Mouse (Mus musculus) olfactory bulb, adult 2 months (tissue): ENCODE data around the gene Dera. TPM values are rescaled to one million over a fixed set of nuclear protein-coding genes. Genes with fewer than 3 reads are reported as not detected.

Experiments
- H3K27ac ChIP-seq: fragments of 200-500 bp; 2 replicates; pipeline ENCODE4 v1.5.1; 2012; ENCODE audit warnings: low read depth, low read length; ENCODE audit not compliant: insufficient read depth
- H3K4me1 ChIP-seq: fragments of 200-500 bp; 2 replicates; pipeline ENCODE4 v1.6.1; 2012; ENCODE audit warnings: low read length; ENCODE audit not compliant: control insufficient read depth, insufficient read depth
- H3K4me3 ChIP-seq: fragments of 200-500 bp; 2 replicates; pipeline ENCODE4 v1.5.1; 2012; ENCODE audit warnings: mild to moderate bottlenecking, low read depth, low read length, moderate library complexity; ENCODE audit not compliant: insufficient read depth
- CTCF ChIP-seq: fragments of 200-500 bp; IDR thresholded peaks from 2 replicates; pipeline ENCODE4 v1.5.1; 2012; ENCODE audit warnings: low read depth, mild to moderate bottlenecking, low read length, moderate library complexity; ENCODE audit not compliant: insufficient read depth
- POLR2A ChIP-seq: fragments of 200-500 bp; IDR thresholded peaks from 2 replicates; pipeline ENCODE4 v1.6.1; 2012; ENCODE audit warnings: mild to moderate bottlenecking, low read depth, low read length, moderate library complexity; ENCODE audit not compliant: insufficient read depth
- WGBS: fragments of 180-500 bp; shearing (Covaris S2); methylation state at CpG from one replicate; pipeline ENCODE4 v1.1.7; 2018; 5-methylcytosine and 5-hydroxymethylcytosine counted together
- polyA plus RNA-seq: library from polyadenylated mRNA; stranded (reverse); fragments of >200 nt; gene quantifications from 2 replicates; pipeline ENCODE4 v1.2.4, GENCODE M21; 2012; ENCODE audit warnings: low replicate concordance; ENCODE audit not compliant: missing spikeins, insufficient read depth, insufficient read length

Gene Dera
- polyA plus RNA-seq, 1 experiment = not detected

GRCm38 (mm10) chr6:137843337-137843736 is 89.0 kb downstream of the Dera start:
- WGBS = 65% methylated on average over 3 of the region's 3 CpGs
- TF ChIP-seq CTCF = no peak
- TF ChIP-seq POLR2A = no peak
- H3K4me3 ChIP-seq = no peak overlapping the region
- H3K4me1 ChIP-seq = no peaks in the 10 kb centered on the region
- H3K27ac ChIP-seq = no peak overlapping the region

- no peak for TF ChIP-seq CTCF
- no peak for TF ChIP-seq POLR2A
- 95% methylated on average over 10 of the region's 10 CpGs for WGBS
- no peak overlapping the region for H3K4me3 ChIP-seq
- H3K27ac ChIP-seq = no peak overlapping the region
- H3K4me1 ChIP-seq = no peaks in the 10 kb centered on the region
Observed at GRCm38 (mm10) chr6:137857198-137858194, 103.2 kb downstream of the Dera start.

DNA sequence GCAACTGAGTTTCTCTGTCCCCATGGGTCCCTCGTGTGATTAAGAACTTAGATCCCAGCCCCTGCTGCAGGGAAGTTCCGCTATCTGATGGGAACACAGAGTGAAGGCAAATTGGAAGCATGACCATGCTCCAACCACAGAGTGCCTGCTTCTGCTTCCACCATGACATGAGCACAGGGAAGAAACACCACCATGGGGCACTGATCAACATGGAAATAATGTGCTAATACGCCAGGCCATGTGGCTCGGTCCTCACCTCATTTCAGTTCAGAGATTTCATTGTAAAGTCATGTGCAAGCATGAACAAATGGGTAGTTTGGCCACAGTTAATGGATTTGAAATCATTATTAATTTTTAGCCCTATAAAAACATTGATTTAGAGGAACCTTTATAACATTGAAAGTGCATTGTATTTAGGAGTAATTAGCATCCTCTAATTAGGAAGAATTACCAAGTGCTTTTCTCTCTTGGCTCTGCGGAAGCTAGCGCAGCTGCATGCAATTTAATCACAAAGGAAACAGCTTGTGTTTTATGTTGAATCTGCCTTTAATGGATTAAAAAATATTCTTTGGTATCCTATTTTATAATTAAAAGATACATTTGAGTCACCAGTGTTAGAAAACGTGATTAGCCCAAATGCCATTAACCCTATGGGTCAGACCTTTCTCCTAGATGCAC is 115.7 kb downstream of the Dera start:
- no peak overlapping the region for H3K4me3 ChIP-seq
- WGBS = 26% methylated on average over 7 of the region's 7 CpGs
- H3K27ac ChIP-seq = no peak overlapping the region
- 0 out of 2 replicates have a peak, but pooled peaks cover 2% of the 10 kb centered on the region for H3K4me1 ChIP-seq
- no peak for TF ChIP-seq CTCF
- TF ChIP-seq POLR2A = no peak

- 40% methylated on average over 6 of the region's 6 CpGs for WGBS
- H3K4me3 ChIP-seq = no peak overlapping the region
- H3K4me1 ChIP-seq = 0 out of 2 replicates have a peak, but pooled peaks cover 2% of the 10 kb centered on the region
- TF ChIP-seq POLR2A = no peak
- TF ChIP-seq CTCF = no peak
- no peak overlapping the region for H3K27ac ChIP-seq
Observed at GRCm38 (mm10) chr6:137870667-137871066, 116.3 kb downstream of the Dera start.

- 26% methylated on average over 17 of the region's 17 CpGs for WGBS
- Histone ChIP-seq H3K4me1 (0 out of 2 replicates have a peak, but pooled peaks cover 2% of the 10 kb centered on the region), H3K4me3 (no peak overlapping the region), H3K27ac (no peak overlapping the region)
- TF ChIP-seq POLR2A = no peak
- no peak for TF ChIP-seq CTCF
Observed at GRCm38 (mm10) chr6:137872055-137872735, 117.8 kb downstream of the Dera start.

- WGBS = 86% methylated on average over 8 of the region's 8 CpGs
- H3K27ac ChIP-seq = no peak overlapping the region
- no peak for TF ChIP-seq POLR2A
- TF ChIP-seq CTCF = no peak
- no peak overlapping the region for H3K4me3 ChIP-seq
- H3K4me1 ChIP-seq = 0 out of 2 replicates have a peak, but pooled peaks cover 2% of the 10 kb centered on the region
Observed at GRCm38 (mm10) chr6:137874471-137875244, 120.3 kb downstream of the Dera start.

DNA sequence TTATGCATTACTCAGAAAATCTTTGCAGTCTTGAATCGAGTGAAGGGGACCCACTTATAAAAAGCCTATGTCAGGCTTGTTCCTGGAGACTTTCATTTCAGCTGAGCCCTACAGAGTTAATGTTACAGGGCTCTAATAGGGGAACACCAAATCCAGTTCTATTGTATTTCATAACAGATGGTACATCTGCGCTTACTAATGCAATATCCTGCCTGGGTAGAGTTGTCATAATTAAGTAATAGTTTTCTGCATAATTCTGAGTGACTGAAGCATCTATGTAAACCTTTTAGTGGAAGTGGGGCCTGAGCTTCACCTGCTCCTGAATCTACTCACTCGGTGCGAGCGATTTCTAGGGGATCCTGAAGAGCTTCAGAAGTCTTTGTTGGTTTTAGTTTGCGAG is 131.3 kb downstream of the Dera start:
- WGBS = 95% methylated on average over 6 of the region's 6 CpGs
- Histone ChIP-seq H3K4me3 (no peak overlapping the region), H3K4me1 (no peaks in the 10 kb centered on the region), H3K27ac (no peak overlapping the region)
- TF ChIP-seq CTCF (no peak), POLR2A (no peak)
